Mouse (Mus musculus) heart, postnatal 25 days (tissue): ENCODE measurements at regions not wholly inside any gene's neighbourhood (a gene's known extent, or its start where the extent isn't known, plus 50 kb on each side); places are given as distances from the start of the nearest gene placed in this dataset.

ENCODE experiments used
- DNase-seq: peaks from one replicate; pipeline ENCODE4 v3.0.0; 2022; ENCODE audit warnings: low spot score
- intact Hi-C: fragments of 180-260 bp; cut with DNase I; formaldehyde crosslinking; loops from one replicate; pipeline ENCODE4 v1.15.1; 2025

- no peak for DNase-seq
- intact Hi-C loops, result no loop called here
Observed at GRCm38 (mm10) chr2:73041475-73041874, 55.0 kb upstream of the Gm11084 start.

- intact Hi-C loops, result no loop called here
- no peak for DNase-seq
Observed at GRCm38 (mm10) chr2:73040031-73040430, 53.5 kb upstream of the Gm11084 start.

DNA sequence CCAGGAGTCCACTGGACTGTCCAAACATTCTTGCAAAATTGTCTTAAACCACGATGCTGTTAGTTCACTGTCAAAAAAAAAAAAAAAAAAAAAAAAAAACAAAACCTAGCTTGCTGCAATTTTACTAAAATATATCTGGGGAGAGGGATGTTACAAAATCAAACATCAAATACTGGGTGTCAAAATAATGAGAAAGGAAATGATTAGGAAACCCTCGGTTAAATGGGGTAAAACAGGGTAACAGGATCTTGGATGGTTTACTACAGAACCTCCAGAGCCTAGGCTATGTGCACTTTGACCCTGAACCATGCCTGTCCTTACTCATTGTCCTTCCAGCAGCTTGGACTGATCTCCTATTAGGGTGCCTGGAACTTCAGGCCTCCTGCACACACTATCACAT, 52.8 kb upstream of the Gm11084 start:
- no peak for DNase-seq
- intact Hi-C loops, result no loop called here

- peak; percentile 49 for DNase-seq
- intact Hi-C loops, result no loop called here
Observed at GRCm38 (mm10) chr2:73038290-73038732, 51.8 kb upstream of the Gm11084 start.

GRCm38 (mm10) chr2:73037266-73038046, 50.9 kb upstream of the Gm11084 start:
- intact Hi-C loops, result no loop called here
- no peak for DNase-seq
